Mouse (Mus musculus): ENCODE measurements around the gene Mum1.
"Not testable (repeated sequence)": the region's sequence is repeated elsewhere in the genome, so short reads cannot be mapped to it uniquely, and the experiment has no call there.

Mum1 gene

GRCm38 (mm10) chr10:80208841-80209371 lies 17.3 kb upstream of the Mum1 start:
- DNase-seq, result peak; percentile 70

GRCm38 (mm10) chr10:80211547-80212103 lies 14.6 kb upstream of the Mum1 start:
- not testable (repeated sequence) for DNase-seq

- peak; percentile 43 for DNase-seq
These were observed 11.0 kb upstream of the Mum1 start for GRCm38 (mm10) chr10:80215048-80215772.

GRCm38 (mm10) chr10:80220676-80221075 lies 5.6 kb upstream of the Mum1 start:
- DNase-seq, result no peak

- DNase-seq, result not testable (repeated sequence)
These were observed 3.1 kb upstream of the Mum1 start for GRCm38 (mm10) chr10:80223137-80223536.

- no peak for DNase-seq
These were observed 191 bp upstream of the Mum1 start for GRCm38 (mm10) chr10:80226071-80226415.

- no peak for DNase-seq
These were observed 919 bp downstream of the Mum1 start for GRCm38 (mm10) chr10:80227166-80227539.

GRCm38 (mm10) chr10:80227877-80228775 lies 1.9 kb downstream of the Mum1 start:
- DNase-seq, result no peak

GRCm38 (mm10) chr10:80236145-80236825 lies 10.1 kb downstream of the Mum1 start:
- DNase-seq, result no peak

GRCm38 (mm10) chr10:80237020-80237419 lies 10.8 kb downstream of the Mum1 start:
- DNase-seq, result no peak

- DNase-seq, result no peak
These were observed 12.1 kb downstream of the Mum1 start for GRCm38 (mm10) chr10:80238306-80238705.

- no peak for DNase-seq
These were observed 13.6 kb downstream of the Mum1 start for GRCm38 (mm10) chr10:80239791-80240190.

GRCm38 (mm10) chr10:80242088-80242487 lies 15.9 kb downstream of the Mum1 start:
- no peak for DNase-seq

- DNase-seq, result no peak
These were observed 16.4 kb downstream of the Mum1 start for GRCm38 (mm10) chr10:80242607-80243006.

GRCm38 (mm10) chr10:80244791-80245399 lies 18.7 kb downstream of the Mum1 start:
- peak; percentile 61 for DNase-seq

GRCm38 (mm10) chr10:80245600-80245999 lies 19.4 kb downstream of the Mum1 start:
- peak; percentile 90 for DNase-seq

GRCm38 (mm10) chr10:80247849-80248248 lies 21.6 kb downstream of the Mum1 start:
- peak; percentile 57 for DNase-seq

GRCm38 (mm10) chr10:80248437-80248836 lies 22.2 kb downstream of the Mum1 start:
- not testable (repeated sequence) for DNase-seq

- peak; percentile 93 for DNase-seq
These were observed 22.9 kb downstream of the Mum1 start, which contains the start of gene Ndufs7 for GRCm38 (mm10) chr10:80248971-80249640. TSS of gene Ndufs7 (plus strand) at chr10:80249121.

GRCm38 (mm10) chr10:80250059-80250458 lies 23.8 kb downstream of the Mum1 start:
- DNase-seq, result no peak

GRCm38 (mm10) chr10:80250573-80250972 lies 24.3 kb downstream of the Mum1 start:
- DNase-seq, result no peak

GRCm38 (mm10) chr10:80252011-80252410 lies 25.8 kb downstream of the Mum1 start:
- DNase-seq, result no peak

Data from embryo, embryonic 11 days (tissue).